Mouse (Mus musculus) neural tube, embryonic 14.5 days (tissue): ENCODE data around the gene Upk3bl. TPM values are rescaled to one million over a fixed set of nuclear protein-coding genes. Genes with fewer than 3 reads are reported as not detected.
A peak's percentile ranks its signal among the peaks of the same experiment; 100 is the strongest.

ENCODE experiments used
- ATAC-seq: fragments of 200-750 bp; cut with Nextera tagmentation; 2 replicates; pipeline ENCODE4 v1.8.0; 2017; ENCODE audit warnings: low read depth, mild to moderate bottlenecking, moderate TSS enrichment, moderate library complexity
- H3K27ac ChIP-seq: fragments of 300-500 bp; sonication (generic); 2 replicates; pipeline ENCODE4 v1.5.1; 2014; ENCODE audit warnings: low read depth, mild to moderate bottlenecking, control low read depth, low read length, moderate library complexity, mixed read lengths
- H3K27me3 ChIP-seq: fragments of 300-500 bp; sonication (generic); 2 replicates; pipeline ENCODE4 v1.6.1; 2014; ENCODE audit warnings: low read length; ENCODE audit not compliant: control insufficient read depth, insufficient read depth
- H3K36me3 ChIP-seq: fragments of 300-500 bp; sonication (generic); 2 replicates; pipeline ENCODE4 v1.6.1; 2014; ENCODE audit warnings: low read length, mixed read lengths; ENCODE audit not compliant: control insufficient read depth, insufficient read depth
- H3K4me1 ChIP-seq: fragments of 300-500 bp; sonication (generic); 2 replicates; pipeline ENCODE4 v1.6.1; 2014; ENCODE audit warnings: low read length; ENCODE audit not compliant: control insufficient read depth, insufficient read depth
- H3K4me2 ChIP-seq: fragments of 300-500 bp; sonication (generic); 2 replicates; pipeline ENCODE4 v1.6.1; 2014; ENCODE audit warnings: mild to moderate bottlenecking, low read depth, low read length, control low read depth
- H3K4me3 ChIP-seq: fragments of 300-500 bp; sonication (generic); 2 replicates; pipeline ENCODE4 v1.5.1; 2014; ENCODE audit warnings: low read depth, low read length, control low read depth, mixed read lengths
- H3K9ac ChIP-seq: fragments of 300-500 bp; sonication (generic); replicated peaks from 2 replicates; pipeline ENCODE4 v1.6.1; 2014; ENCODE audit warnings: low read depth, mild to moderate bottlenecking, control low read depth, low read length, mixed read lengths
- H3K9me3 ChIP-seq: fragments of 300-500 bp; sonication (generic); 2 replicates; pipeline ENCODE4 v1.6.1; 2016; ENCODE audit warnings: low read length; ENCODE audit not compliant: control insufficient read depth
- WGBS: fragments of 180-500 bp; shearing (Covaris S2); extraction: QIAGEN DNeasy Blood & Tissue Kit; methylation state at CpG from one replicate; pipeline ENCODE4 v1.1.7; 2014; 5-methylcytosine and 5-hydroxymethylcytosine counted together
- polyA plus RNA-seq: library from polyadenylated mRNA; unstranded; fragments of >200 nt; fragmentation: Nextera tagmentation; extraction: Ambion mirVana; gene quantifications from 2 replicates; pipeline ENCODE4 v1.2.1, GENCODE M21; 2014

The Upk3bl gene
- polyA plus RNA-seq: not detected in 2 replicates

- Histone ChIP-seq H3K4me1 (peaks cover 2% of the 10 kb centered on the region; the same call in 1 of the 2 replicates), H3K36me3 (no peaks in the 10 kb centered on the region), H3K4me2 (no peak within 1 kb of the TSS), H3K9ac (no peak within 1 kb of the TSS), H3K4me3 (no peak within 1 kb of the TSS), H3K27me3 (no peaks in the 10 kb centered on the region), H3K9me3 (no peaks in the 10 kb centered on the region), H3K27ac (no peak within 1 kb of the TSS)
- 94% methylated on average over 11 of the region's 11 CpGs for WGBS
- no peak for ATAC-seq
Measured at GRCm38 (mm10) chr5:136054301-136055077, at the start of gene Upk3bl. TSS of gene Upk3bl (plus strand) at chr5:136054492.

DNA sequence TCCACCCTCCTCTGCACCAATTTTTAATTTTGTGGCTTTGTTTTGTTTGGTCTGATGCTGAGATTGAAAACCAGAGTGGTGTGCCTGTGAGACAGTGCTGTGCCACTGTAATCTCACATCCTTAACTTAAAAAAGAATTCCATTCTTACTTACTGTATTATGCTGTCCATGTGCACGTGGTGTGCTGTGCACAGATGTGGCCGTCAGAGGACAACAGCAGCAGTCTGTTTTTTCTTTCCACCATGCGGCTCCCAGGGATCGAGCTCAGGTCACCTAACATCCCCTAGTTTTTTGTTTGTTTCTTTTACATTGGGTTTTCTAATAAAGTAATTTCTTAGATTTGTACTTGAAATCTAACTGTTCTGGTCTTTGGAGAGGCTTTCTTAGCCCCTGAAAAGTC, 49.8 kb upstream of the Upk3bl start:
- no peak for ATAC-seq
- Histone ChIP-seq H3K4me1 (0 out of 2 replicates have a peak, but pooled peaks cover 3% of the 10 kb centered on the region), H3K27ac (no peak overlapping the region), H3K9me3 (no peaks in the 10 kb centered on the region), H3K36me3 (no peaks in the 10 kb centered on the region), H3K4me3 (no peak overlapping the region), H3K9ac (no peak overlapping the region), H3K27me3 (no peaks in the 10 kb centered on the region), H3K4me2 (no peak overlapping the region)
- 74% methylated on average over 4 of the region's 4 CpGs for WGBS

GRCm38 (mm10) chr5:136007745-136008144, 46.5 kb upstream of the Upk3bl start:
- no peaks in the 10 kb centered on the region for H3K27me3 ChIP-seq
- no peak overlapping the region for H3K4me2 ChIP-seq
- H3K27ac ChIP-seq: no peak overlapping the region
- H3K4me1 ChIP-seq: 0 out of 2 replicates have a peak, but pooled peaks cover 3% of the 10 kb centered on the region
- 87% methylated on average over 7 of the region's 7 CpGs for WGBS
- H3K9ac ChIP-seq: no peak overlapping the region
- no peak overlapping the region for H3K4me3 ChIP-seq
- no peak for ATAC-seq
- no peaks in the 10 kb centered on the region for H3K9me3 ChIP-seq
- H3K36me3 ChIP-seq: peaks cover 10% of the 10 kb centered on the region

GRCm38 (mm10) chr5:136014877-136015276, 39.4 kb upstream of the Upk3bl start:
- H3K4me3 ChIP-seq: no peak overlapping the region
- H3K36me3 ChIP-seq: peaks cover 11% of the 10 kb centered on the region
- no peak for ATAC-seq
- H3K4me2 ChIP-seq: no peak overlapping the region
- H3K4me1 ChIP-seq: no peaks in the 10 kb centered on the region; the same call in 1 of the 2 replicates
- no peaks in the 10 kb centered on the region for H3K27me3 ChIP-seq
- H3K27ac ChIP-seq: no peak overlapping the region
- no peak overlapping the region for H3K9ac ChIP-seq
- H3K9me3 ChIP-seq: no peaks in the 10 kb centered on the region
- WGBS: 89% methylated on average over 10 of the region's 10 CpGs

DNA sequence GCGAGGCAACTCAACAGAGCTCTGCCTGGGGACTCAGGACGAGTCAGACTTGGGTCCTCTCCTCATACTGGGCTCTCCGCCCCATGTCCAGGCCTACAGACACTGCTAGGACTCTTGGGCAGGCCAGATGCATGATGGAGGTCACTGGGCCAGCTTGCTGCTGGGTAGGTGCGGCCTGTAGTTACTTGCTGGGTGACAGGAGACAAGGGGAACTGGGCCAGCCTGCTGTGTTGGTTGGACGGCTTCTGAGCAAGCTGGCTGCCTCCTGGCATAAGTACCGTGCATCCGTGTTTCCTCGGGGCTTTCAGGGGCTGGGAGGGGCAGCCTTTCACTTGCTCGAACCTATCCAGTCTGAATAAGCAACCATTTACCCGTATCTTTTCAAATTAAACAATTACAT, 38.7 kb upstream of the Upk3bl start:
- WGBS: 84% methylated on average over 10 of the region's 10 CpGs

GRCm38 (mm10) chr5:136016014-136016876, 38.0 kb upstream of the Upk3bl start:
- Histone ChIP-seq H3K4me3 (no peak overlapping the region), H3K4me2 (no peak overlapping the region), H3K27me3 (no peaks in the 10 kb centered on the region), H3K36me3 (peaks cover 11% of the 10 kb centered on the region), H3K9ac (no peak overlapping the region), H3K27ac (0 out of 2 replicates have a peak overlapping the region, but pooled peaks have one; percentile 28), H3K4me1 (no peaks in the 10 kb centered on the region; the same call in 1 of the 2 replicates), H3K9me3 (no peaks in the 10 kb centered on the region)
- WGBS: 81% methylated on average over 10 of the region's 10 CpGs
- no peak for ATAC-seq

More for the DNA sequence above, 38.7 kb upstream of the Upk3bl start:
- H3K9ac ChIP-seq: no peak overlapping the region
- H3K4me1 ChIP-seq: no peaks in the 10 kb centered on the region; the same call in 1 of the 2 replicates
- H3K9me3 ChIP-seq: no peaks in the 10 kb centered on the region
- H3K27me3 ChIP-seq: no peaks in the 10 kb centered on the region
- H3K4me2 ChIP-seq: no peak overlapping the region
- no peak overlapping the region for H3K27ac ChIP-seq
- no peak overlapping the region for H3K4me3 ChIP-seq
- H3K36me3 ChIP-seq: peaks cover 11% of the 10 kb centered on the region
- ATAC-seq: no peak

DNA sequence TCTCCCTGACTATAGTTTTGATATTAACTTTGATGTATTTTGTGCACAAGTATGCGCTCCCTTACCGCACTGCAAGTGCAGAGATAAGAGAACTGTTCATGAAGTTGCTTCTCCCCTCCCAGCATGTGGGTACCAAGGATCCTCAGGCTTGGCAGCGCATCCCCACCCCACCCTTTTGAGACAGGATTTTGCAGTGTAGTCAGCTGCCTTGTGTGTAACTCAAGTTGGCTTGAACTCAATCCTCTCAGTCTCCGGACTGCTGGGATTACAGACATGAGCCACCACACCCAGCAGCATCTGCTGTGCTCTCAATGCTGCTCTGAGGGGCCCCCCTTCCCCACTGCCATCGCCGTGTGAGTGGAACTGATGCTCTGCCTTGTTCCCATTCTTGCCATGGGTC, 37.0 kb upstream of the Upk3bl start:
- H3K36me3 ChIP-seq: peaks cover 6% of the 10 kb centered on the region
- no peaks in the 10 kb centered on the region for H3K27me3 ChIP-seq
- H3K4me2 ChIP-seq: no peak overlapping the region
- WGBS: 84% methylated on average over 6 of the region's 6 CpGs
- ATAC-seq: no peak
- H3K9ac ChIP-seq: no peak overlapping the region
- no peaks in the 10 kb centered on the region for H3K9me3 ChIP-seq
- H3K4me3 ChIP-seq: no peak overlapping the region
- no peak overlapping the region for H3K27ac ChIP-seq
- no peaks in the 10 kb centered on the region; the same call in 1 of the 2 replicates for H3K4me1 ChIP-seq

- no peak overlapping the region for H3K4me2 ChIP-seq
- H3K27ac ChIP-seq: no peak overlapping the region
- no peak overlapping the region for H3K9ac ChIP-seq
- H3K4me3 ChIP-seq: no peak overlapping the region
- 92% methylated on average over 2 of the region's 2 CpGs for WGBS
- no peaks in the 10 kb centered on the region for H3K9me3 ChIP-seq
- ATAC-seq: no peak
- no peaks in the 10 kb centered on the region for H3K27me3 ChIP-seq
- H3K4me1 ChIP-seq: no peaks in the 10 kb centered on the region; the same call in 1 of the 2 replicates
- H3K36me3 ChIP-seq: no peaks in the 10 kb centered on the region
Measured at GRCm38 (mm10) chr5:136018726-136019125, 35.6 kb upstream of the Upk3bl start.
